Mouse (Mus musculus): ENCODE measurements around the gene C1galt1.

Gene C1galt1

DNA sequence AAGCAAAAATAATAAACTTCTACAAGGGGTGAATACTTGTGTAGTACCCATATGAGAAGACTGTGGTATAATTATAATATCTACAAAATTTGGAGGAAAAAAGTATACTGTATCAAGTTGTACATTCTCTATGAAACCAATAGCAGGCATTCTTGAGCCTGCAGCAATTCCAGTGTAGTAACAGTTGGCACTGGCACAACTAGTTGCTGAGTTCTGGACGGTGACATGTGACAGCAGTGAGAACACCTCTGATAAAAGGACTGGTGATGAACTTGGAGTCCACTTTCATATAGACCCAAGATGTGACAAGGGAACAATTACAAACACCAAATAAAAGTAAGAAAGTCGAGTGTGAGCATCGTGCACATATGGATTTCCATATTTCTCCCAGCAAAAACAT lies 14.5 kb downstream of the C1galt1 start:
- no peak for DNase-seq

DNA sequence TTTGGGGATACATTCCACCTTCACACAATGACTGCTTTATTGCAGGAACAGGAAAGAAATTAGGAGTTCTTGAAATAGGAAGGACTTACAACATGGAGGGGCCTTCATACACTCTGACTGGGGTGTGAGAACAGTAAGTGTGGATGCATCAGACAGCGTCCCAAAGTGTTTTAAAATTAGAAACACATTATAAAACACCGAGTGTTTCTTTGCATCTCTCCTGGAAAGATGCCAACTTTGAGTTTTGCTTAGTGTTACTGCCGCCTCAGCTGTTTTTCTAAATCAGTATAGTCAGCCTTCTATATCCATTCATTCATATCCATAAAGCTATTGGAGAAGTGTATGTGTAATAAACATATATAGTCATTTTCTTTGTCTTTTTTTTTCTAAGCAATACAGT lies 16.4 kb downstream of the C1galt1 start:
- no peak for DNase-seq

DNA sequence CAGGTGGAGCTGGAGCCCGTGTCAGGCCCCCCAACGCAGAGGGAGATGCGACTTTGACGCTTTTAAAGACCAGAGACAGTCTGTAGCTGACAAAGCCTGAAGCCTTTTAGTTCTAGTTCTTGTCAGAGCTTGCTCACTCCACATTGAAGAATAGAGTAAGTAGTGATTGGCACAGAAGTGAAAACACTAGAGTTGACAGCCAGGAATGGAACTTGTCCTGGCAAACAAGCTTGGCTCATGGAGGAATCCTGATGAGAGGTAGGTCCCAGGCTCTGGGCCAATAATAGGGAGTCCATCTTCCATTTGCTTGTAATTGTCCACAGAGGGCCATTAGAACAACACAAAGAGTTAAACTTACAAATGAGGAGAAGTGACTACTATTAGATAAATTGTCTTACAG lies 18.7 kb downstream of the C1galt1 start:
- no peak for DNase-seq

DNA sequence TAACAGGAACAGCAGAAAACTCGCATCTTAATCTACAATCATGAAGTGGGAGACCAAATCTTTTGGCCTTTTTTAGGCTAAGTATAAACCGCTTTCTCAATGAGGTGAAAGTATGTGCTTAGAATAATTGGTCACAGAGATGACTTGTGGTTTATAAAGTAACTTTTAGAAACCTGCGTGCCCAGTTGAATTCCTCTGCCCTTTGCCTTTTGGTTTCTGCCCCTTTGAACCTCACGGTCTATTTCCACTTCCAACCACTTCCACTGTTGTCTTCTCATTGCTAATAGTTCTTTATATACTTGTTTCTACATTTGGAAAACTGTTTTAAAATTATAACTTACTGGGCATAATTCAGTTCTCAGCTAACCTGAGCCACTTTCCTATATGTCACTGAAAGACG lies 32.2 kb downstream of the C1galt1 start:
- no peak for DNase-seq

DNA sequence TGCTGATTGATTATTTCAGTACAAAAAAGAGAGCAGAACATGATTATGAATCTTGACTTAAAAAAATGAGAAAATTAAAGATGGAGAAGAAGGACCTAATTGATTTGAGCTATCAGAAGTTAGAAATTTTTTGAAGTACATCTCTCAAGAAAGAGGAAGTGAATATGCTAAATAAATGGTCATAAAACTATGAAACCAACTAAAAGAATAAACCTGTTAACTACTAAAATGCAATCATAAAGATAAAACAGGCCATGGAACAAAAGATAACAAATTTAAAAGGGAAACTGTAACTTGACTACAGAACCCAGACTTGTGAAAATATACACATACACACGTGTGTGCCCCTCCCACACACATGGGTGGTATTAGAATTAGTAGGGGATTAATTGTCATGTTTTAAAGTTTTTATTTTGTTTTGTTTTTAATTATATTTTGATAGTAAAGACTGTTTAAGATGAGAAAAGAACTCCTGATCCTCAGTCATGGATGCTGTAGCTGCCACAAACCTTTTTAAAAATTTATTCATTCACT lies 37.0 kb downstream of the C1galt1 start:
- no peak for DNase-seq

DNA sequence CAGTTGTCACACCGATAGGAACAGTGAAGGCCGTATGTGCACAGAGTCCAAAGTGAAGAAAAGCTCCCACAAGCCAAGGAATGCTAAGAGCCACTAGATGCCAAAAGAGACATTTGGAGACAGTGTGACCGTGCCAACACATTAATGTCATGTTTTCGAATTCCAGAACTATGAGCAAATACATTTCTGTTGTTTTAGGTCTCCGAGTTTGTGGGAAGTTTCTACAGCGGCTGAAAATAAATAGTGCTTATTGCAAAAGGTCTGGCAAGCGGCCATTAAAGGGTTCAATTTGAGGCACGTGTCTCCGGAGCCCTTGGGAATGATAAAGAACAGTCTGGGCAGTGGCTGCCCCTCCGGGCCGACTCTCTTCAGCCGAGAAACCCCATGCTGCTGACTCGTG lies 37.9 kb downstream of the C1galt1 start:
- DNase-seq = peak; percentile 84

DNA sequence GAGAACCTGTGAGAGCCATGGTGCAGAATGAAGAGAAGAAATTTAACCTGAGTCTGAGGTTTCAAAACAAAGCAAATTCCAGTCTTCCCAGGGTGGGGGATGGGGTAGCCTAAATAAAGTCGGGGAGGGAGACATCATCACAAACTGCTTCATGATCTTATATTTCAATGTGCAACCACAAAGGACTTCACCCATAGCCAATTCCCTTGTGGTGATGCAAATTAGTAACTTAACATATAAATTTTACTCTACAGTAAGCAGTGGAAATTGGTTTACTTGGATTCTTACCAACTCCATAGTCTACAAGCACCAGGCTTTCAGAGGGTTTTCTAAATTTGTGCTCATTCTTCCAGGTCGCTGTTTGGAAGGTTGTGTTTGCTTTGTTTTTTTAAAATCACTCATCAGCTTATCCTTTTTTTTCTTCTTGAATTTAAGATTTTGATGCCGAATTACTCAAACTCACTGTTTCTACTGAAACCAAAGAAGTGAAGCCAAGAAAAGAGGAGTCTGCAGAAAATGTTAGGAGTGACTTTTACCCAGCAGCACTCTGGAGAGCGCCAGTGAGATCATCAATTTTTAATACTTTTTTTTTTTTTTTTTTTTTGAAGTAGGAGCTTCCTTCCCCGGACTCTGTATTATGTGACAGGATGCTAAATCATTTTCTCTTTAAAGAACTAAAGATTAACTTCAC lies 41.5 kb downstream of the C1galt1 start:
- no peak for DNase-seq

DNA sequence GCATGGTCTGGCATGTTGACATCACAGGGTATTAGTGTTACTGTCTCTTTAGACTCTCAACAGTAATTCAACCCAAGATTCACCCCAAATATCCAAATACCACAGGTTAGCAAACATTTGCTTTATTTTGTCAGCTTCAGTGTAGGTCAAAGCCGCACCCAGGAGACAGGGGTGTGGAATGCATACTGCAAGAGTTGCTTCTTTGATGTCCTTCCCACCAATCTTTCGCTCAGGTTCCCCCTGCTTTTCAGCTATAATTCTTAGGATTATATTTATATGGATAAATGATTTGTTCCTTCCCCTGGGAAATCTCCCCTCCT lies 42.0 kb downstream of the C1galt1 start:
- no peak for DNase-seq

DNA sequence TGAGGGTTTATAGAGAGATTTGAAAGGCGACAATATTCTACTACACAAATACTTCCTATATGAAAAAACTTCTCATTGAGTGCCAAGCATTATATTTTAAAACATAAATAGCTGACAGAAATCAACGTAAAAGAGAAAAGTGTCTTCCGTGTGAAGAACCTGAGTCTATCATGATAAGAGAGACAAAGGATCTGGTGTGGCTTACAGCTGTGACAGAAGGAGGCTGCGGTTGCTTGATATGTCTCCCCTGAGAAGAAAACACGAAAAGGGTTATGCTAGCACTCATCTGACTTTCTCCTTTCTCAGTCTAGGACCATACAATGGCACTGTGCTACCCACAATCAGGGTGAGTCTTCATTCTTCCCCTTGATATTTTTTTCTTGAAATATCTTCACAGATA lies 51.7 kb downstream of the C1galt1 start:
- no peak for DNase-seq

DNA sequence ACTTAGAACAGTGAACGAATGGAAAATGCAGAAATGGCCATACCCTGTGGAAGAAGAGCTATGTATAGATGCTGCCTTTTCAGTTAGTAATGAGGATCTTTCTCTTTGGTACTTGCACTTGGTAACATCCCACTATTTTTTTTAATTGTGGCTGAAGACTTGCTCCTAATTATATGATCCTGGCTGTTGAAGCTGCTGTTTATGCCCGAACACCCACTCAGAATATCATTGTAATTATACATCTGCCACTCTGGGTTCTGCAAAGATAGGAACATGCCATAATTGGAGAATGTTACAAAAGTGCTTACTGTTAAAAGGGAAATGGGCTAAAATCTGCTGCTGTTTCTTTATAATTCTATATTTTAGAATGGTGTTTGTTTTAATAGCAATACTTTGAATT lies 67.4 kb downstream of the C1galt1 start:
- no peak for DNase-seq

Measured in lung, postnatal 36 days (tissue).